Mouse (Mus musculus) layer of hippocampus, adult 2 months (tissue): ENCODE measurements around the gene Dnase1l1. TPM values are rescaled to one million over a fixed set of nuclear protein-coding genes. Genes with fewer than 3 reads are reported as not detected.

Experiments used
- DNase-seq, 2 experiments: peaks; one replicate each; pipeline ENCODE4 v3.0.0; 2022; ENCODE audit warnings: low spot score in 2 of 2
- H3K27ac ChIP-seq: fragments of 200-600 bp; 2 replicates; pipeline ENCODE4 v1.8.1; 2022
- H3K4me3 ChIP-seq: fragments of 200-600 bp; 2 replicates; pipeline ENCODE4 v1.8.1; 2022; ENCODE audit warnings: mild to moderate bottlenecking
- CTCF ChIP-seq: fragments of 200-600 bp; conservative IDR thresholded peaks from 2 replicates; pipeline ENCODE4 v1.8.1; 2022; ENCODE audit warnings: antibody characterized with exemption, mild to moderate bottlenecking, moderate library complexity
- microRNA-seq, 2 experiments: library from miRNA; unstranded; fragments of <30 nt; microRNA quantifications; one replicate each; pipeline ENCODE4 v1.2.0; 2021
- total RNA-seq, 2 experiments: library from RNA; stranded (reverse); gene quantifications; 2 replicates each; pipeline ENCODE4 v1.2.3; 2021

Dnase1l1 gene
- total RNA-seq, 2 experiments from 2014 or later = 1.6 to 2.1 TPM

GRCm38 (mm10) chrX:74254153-74254887 is 27.8 kb downstream of the Dnase1l1 start, which contains the start of gene Emd:
Gene Emd, plus strand, starts transcription at chrX:74254687.
- Histone ChIP-seq H3K4me3 (peak within 1 kb of the TSS; percentile 72), H3K27ac (peak within 1 kb of the TSS; percentile 92)
- TF ChIP-seq CTCF = no peak
- DNase-seq = peak; percentile 80 to 91

- DNase-seq = peak; percentile 51 to 55
- Histone ChIP-seq H3K27ac (peak within 1 kb of the TSS; percentile 80), H3K4me3 (peak within 1 kb of the TSS; percentile 58)
- TF ChIP-seq CTCF = peak; percentile 62
Observed at GRCm38 (mm10) chrX:74249615-74250014, 32.5 kb downstream of the Dnase1l1 start, which contains the start of gene Flna. Gene Flna, minus strand, starts transcription at chrX:74249820.

- Histone ChIP-seq H3K4me3 (peak overlapping the region; percentile 58; the same call in 1 of the 2 replicates), H3K27ac (peak overlapping the region; percentile 80)
- TF ChIP-seq CTCF = peak; percentile 78
- DNase-seq = peak in 1 of 2 experiments; percentile 37
Observed at GRCm38 (mm10) chrX:74248651-74249050, 33.5 kb downstream of the Dnase1l1 start.

- DNase-seq = no peak
- H3K27ac ChIP-seq = peak overlapping the region; percentile 68
- no peak for TF ChIP-seq CTCF
- peak overlapping the region; percentile 70 for H3K4me3 ChIP-seq
Observed at GRCm38 (mm10) chrX:74246693-74247092, 35.4 kb downstream of the Dnase1l1 start.

- TF ChIP-seq CTCF = no peak
- peak; percentile 76 to 90 for DNase-seq
- Histone ChIP-seq H3K27ac (peak overlapping the region; percentile 86), H3K4me3 (peak overlapping the region; percentile 70)
Observed at GRCm38 (mm10) chrX:74246213-74246681, 35.9 kb downstream of the Dnase1l1 start.

GRCm38 (mm10) chrX:74245687-74246086 is 36.5 kb downstream of the Dnase1l1 start:
- H3K4me3 ChIP-seq = peak overlapping the region; percentile 70
- peak; percentile 45 to 62 for DNase-seq
- H3K27ac ChIP-seq = peak overlapping the region; percentile 86
- TF ChIP-seq CTCF = no peak; the same call in 1 of the 2 replicates

- peak overlapping the region; percentile 86 for H3K27ac ChIP-seq
- peak overlapping the region; percentile 70 for H3K4me3 ChIP-seq
- no peak for TF ChIP-seq CTCF
- DNase-seq = no peak
Observed at GRCm38 (mm10) chrX:74245107-74245506, 37.0 kb downstream of the Dnase1l1 start.

- Histone ChIP-seq H3K27ac (peak overlapping the region; percentile 86; the same call in 1 of the 2 replicates), H3K4me3 (peak overlapping the region; percentile 70; the same call in 1 of the 2 replicates)
- no peak for TF ChIP-seq CTCF
- DNase-seq = peak in 1 of 2 experiments; percentile 16
Observed at GRCm38 (mm10) chrX:74244614-74245083, 37.5 kb downstream of the Dnase1l1 start.

- no peak overlapping the region; the same call in 1 of the 2 replicates for H3K4me3 ChIP-seq
- no peak for TF ChIP-seq CTCF
- H3K27ac ChIP-seq = 0 out of 2 replicates have a peak overlapping the region, but pooled peaks have one; percentile 3
- DNase-seq = no peak
Observed at GRCm38 (mm10) chrX:74243807-74244206, 38.3 kb downstream of the Dnase1l1 start.

GRCm38 (mm10) chrX:74243396-74243795 is 38.7 kb downstream of the Dnase1l1 start:
- no peak for TF ChIP-seq CTCF
- H3K27ac ChIP-seq = no peak overlapping the region
- no peak overlapping the region for H3K4me3 ChIP-seq
- no peak for DNase-seq

GRCm38 (mm10) chrX:74240332-74240731 is 41.8 kb downstream of the Dnase1l1 start:
- no peak for DNase-seq

GRCm38 (mm10) chrX:74233196-74233595 is 48.9 kb downstream of the Dnase1l1 start:
- no peak for DNase-seq
- H3K4me3 ChIP-seq = no peak overlapping the region
- no peak overlapping the region for H3K27ac ChIP-seq
- TF ChIP-seq CTCF = no peak

More at GRCm38 (mm10) chrX:74240332-74240731, 41.8 kb downstream of the Dnase1l1 start:
- no peak overlapping the region for H3K27ac ChIP-seq
- no peak overlapping the region for H3K4me3 ChIP-seq
- no peak for TF ChIP-seq CTCF

- no peak for TF ChIP-seq CTCF
- no peak for DNase-seq
- Histone ChIP-seq H3K4me3 (no peak overlapping the region), H3K27ac (no peak overlapping the region)
Observed at GRCm38 (mm10) chrX:74230038-74230437, 52.1 kb downstream of the Dnase1l1 start.

Small RNAs within 50 kb of the gene (microRNA-seq; reads per million reads assigned to microRNA genes)
- gene Mir7091 = 0 reads per million in 2 experiments
- 0 reads per million in 2 experiments for gene Mir7092

Other genes starting within 250 kb of the Dnase1l1 start
- 1 to 10 TPM in 1 of 2 experiments, not detected in 1; 1.1 TPM for gene Opn1mw, start 154.9 kb downstream of the Dnase1l1 start, total RNA-seq
- gene Mecp2, start 147.0 kb downstream of the Dnase1l1 start, total RNA-seq = 10 to 100 TPM; 90.6 to 94.2 TPM
- gene Tex28, start 114.5 kb downstream of the Dnase1l1 start, total RNA-seq = not detected
- under 1 TPM in 1 of 2 experiments, not detected in 1; 0.17 TPM for gene Tktl1, start 105.1 kb downstream of the Dnase1l1 start, total RNA-seq
- 10 to 100 TPM; 77.1 to 78.0 TPM for gene Flna, start 32.5 kb downstream of the Dnase1l1 start, total RNA-seq
- gene Emd, start 27.6 kb downstream of the Dnase1l1 start, total RNA-seq = 10 to 100 TPM; 31.8 to 39.5 TPM
- gene Rpl10, start 11.5 kb downstream of the Dnase1l1 start, total RNA-seq = 100 to 1,000 TPM; 137 to 175 TPM
- gene Taz, start 425 bp downstream of the Dnase1l1 start, total RNA-seq = 10 to 100 TPM; 61.4 to 71.4 TPM
- gene Atp6ap1, start 14.8 kb upstream of the Dnase1l1 start, total RNA-seq = 100 to 1,000 TPM; 306 to 330 TPM
- gene Gdi1, start 22.7 kb upstream of the Dnase1l1 start, total RNA-seq = 100 to 1,000 TPM; 620 to 624 TPM
- gene Fam50a, start 30.7 kb upstream of the Dnase1l1 start, total RNA-seq = 10 to 100 TPM; 28.1 to 33.7 TPM
- gene Plxna3, start 46.7 kb upstream of the Dnase1l1 start, total RNA-seq = 10 to 100 TPM; 31.5 to 32.0 TPM
- 10 to 100 TPM; 23.3 to 27.3 TPM for gene Lage3, start 71.3 kb upstream of the Dnase1l1 start, total RNA-seq
- gene Ubl4a, start 90.9 kb upstream of the Dnase1l1 start, total RNA-seq = 10 to 100 TPM; 61.1 to 65.1 TPM
- gene Slc10a3, start 91.0 kb upstream of the Dnase1l1 start, total RNA-seq = 1 to 10 TPM; 2.8 to 3.1 TPM
- gene Fam3a, start 110.9 kb upstream of the Dnase1l1 start, total RNA-seq = 10 to 100 TPM; 18.3 to 23.8 TPM
- 10 to 100 TPM; 49.9 to 51.7 TPM for gene Ikbkg, start 111.0 kb upstream of the Dnase1l1 start, total RNA-seq
- gene G6pdx, start 146.9 kb upstream of the Dnase1l1 start, total RNA-seq = 10 to 100 TPM; 27.1 to 30.2 TPM
- gene Gm6880, start 199.1 kb upstream of the Dnase1l1 start, total RNA-seq = not detected